Mouse (Mus musculus): ENCODE measurements around the gene Atxn3.
"Not testable (repeated sequence)": the region's sequence is repeated elsewhere in the genome, so short reads cannot be mapped to it uniquely, and the experiment has no call there.

Atxn3 gene

GRCm38 (mm10) chr12:101957942-101958544 lies at the start of gene Atxn3:
TSS of gene Atxn3 (minus strand) at chr12:101958246.
- peak; percentile 97 for DNase-seq

GRCm38 (mm10) chr12:102000785-102001184 lies 42.7 kb upstream of the Atxn3 start:
- no peak for DNase-seq

GRCm38 (mm10) chr12:101998929-101999328 lies 40.9 kb upstream of the Atxn3 start:
- no peak for DNase-seq

GRCm38 (mm10) chr12:101994576-101995467 lies 36.8 kb upstream of the Atxn3 start:
- DNase-seq, result no peak

GRCm38 (mm10) chr12:101987659-101988058 lies 29.6 kb upstream of the Atxn3 start:
- DNase-seq, result no peak

- DNase-seq, result no peak
Observed at GRCm38 (mm10) chr12:101985110-101985509, 27.1 kb upstream of the Atxn3 start.

GRCm38 (mm10) chr12:101982977-101983376 lies 24.9 kb upstream of the Atxn3 start:
- no peak for DNase-seq

- peak; percentile 21 for DNase-seq
Observed at GRCm38 (mm10) chr12:101981559-101981958, 23.5 kb upstream of the Atxn3 start.

GRCm38 (mm10) chr12:101980266-101980665 lies 22.2 kb upstream of the Atxn3 start:
- no peak for DNase-seq

- DNase-seq, result no peak
Observed at GRCm38 (mm10) chr12:101979213-101979750, 21.2 kb upstream of the Atxn3 start.

- no peak for DNase-seq
Observed at GRCm38 (mm10) chr12:101978588-101978987, 20.5 kb upstream of the Atxn3 start.

- DNase-seq, result no peak
Observed at GRCm38 (mm10) chr12:101978162-101978561, 20.1 kb upstream of the Atxn3 start.

GRCm38 (mm10) chr12:101977404-101977915 lies 19.4 kb upstream of the Atxn3 start:
- DNase-seq, result no peak

GRCm38 (mm10) chr12:101976651-101977403 lies 18.8 kb upstream of the Atxn3 start:
- DNase-seq, result no peak

- DNase-seq, result peak; percentile 94
Observed at GRCm38 (mm10) chr12:101975601-101976571, 17.8 kb upstream of the Atxn3 start, which contains the start of gene Cpsf2. TSS of gene Cpsf2 (plus strand) at chr12:101975988.

GRCm38 (mm10) chr12:101975167-101975600 lies 17.1 kb upstream of the Atxn3 start:
- no peak for DNase-seq

GRCm38 (mm10) chr12:101974571-101974970 lies 16.5 kb upstream of the Atxn3 start:
- no peak for DNase-seq

- DNase-seq, result no peak
Observed at GRCm38 (mm10) chr12:101972230-101972629, 14.2 kb upstream of the Atxn3 start.

- DNase-seq, result no peak
Observed at GRCm38 (mm10) chr12:101971311-101971710, 13.3 kb upstream of the Atxn3 start.

- not testable (repeated sequence) for DNase-seq
Observed at GRCm38 (mm10) chr12:101958960-101959780, 1.1 kb upstream of the Atxn3 start.

GRCm38 (mm10) chr12:101958556-101958955 lies 510 bp upstream of the Atxn3 start:
- DNase-seq, result no peak
